Mouse (Mus musculus) granulocyte monocyte progenitor cell, adult 5-6 weeks (primary cell): ENCODE measurements around the gene Tab1. TPM values are rescaled to one million over a fixed set of nuclear protein-coding genes. Genes with fewer than 3 reads are reported as not detected.
"Not testable (repeated sequence)": the region's sequence is repeated elsewhere in the genome, so short reads cannot be mapped to it uniquely, and the experiment has no call there.

Source experiments
- ATAC-seq: replicated peaks from 2 replicates; pipeline ENCODE4 v1.8.0; 2016; ENCODE audit warnings: mild to moderate bottlenecking, moderate TSS enrichment, inconsistent platforms; ENCODE audit not compliant: poor library complexity, severe bottlenecking
- total RNA-seq, 2 experiments: library from RNA; stranded (forward) in 1 of 2; stranded (reverse) in 1 of 2; fragments of 200-712, 200-1000 nt in 1 of 2; fragments of >200 nt in 1 of 2; fragmentation: Nextera tagmentation in 1 of 2; gene quantifications; 2 replicates each; pipeline ENCODE4 v1.2.3; 2014 to 2017

Tab1 gene
- total RNA-seq, 2 experiments from 2014 or later: 21.3 to 22.3 TPM

GRCm38 (mm10) chr15:80102495-80102894 is 30.4 kb upstream of the Tab1 start:
- ATAC-seq: no peak

GRCm38 (mm10) chr15:80105490-80106410 is 27.2 kb upstream of the Tab1 start:
- peak; percentile 47 for ATAC-seq

- ATAC-seq: no peak
Observed at GRCm38 (mm10) chr15:80107143-80107542, 25.8 kb upstream of the Tab1 start.

- no peak for ATAC-seq
Observed at GRCm38 (mm10) chr15:80107575-80107974, 25.4 kb upstream of the Tab1 start.

GRCm38 (mm10) chr15:80111436-80111835 is 21.5 kb upstream of the Tab1 start:
- peak; percentile 26 for ATAC-seq

GRCm38 (mm10) chr15:80112499-80112898 is 20.4 kb upstream of the Tab1 start:
- ATAC-seq: no peak

- no peak for ATAC-seq
Observed at GRCm38 (mm10) chr15:80114414-80114813, 18.5 kb upstream of the Tab1 start.

GRCm38 (mm10) chr15:80115256-80115655 is 17.7 kb upstream of the Tab1 start:
- no peak for ATAC-seq

GRCm38 (mm10) chr15:80115866-80116794 is 16.8 kb upstream of the Tab1 start:
- no peak for ATAC-seq

GRCm38 (mm10) chr15:80117154-80117553 is 15.8 kb upstream of the Tab1 start:
- peak; percentile 75 for ATAC-seq

- no peak for ATAC-seq
Observed at GRCm38 (mm10) chr15:80119076-80119475, 13.9 kb upstream of the Tab1 start.

- ATAC-seq: no peak
Observed at GRCm38 (mm10) chr15:80121721-80122325, 11.1 kb upstream of the Tab1 start.

GRCm38 (mm10) chr15:80122431-80122830 is 10.5 kb upstream of the Tab1 start:
- ATAC-seq: not testable (repeated sequence)

GRCm38 (mm10) chr15:80124651-80125050 is 8.3 kb upstream of the Tab1 start:
- ATAC-seq: no peak

- ATAC-seq: 0 out of 2 replicates have a peak, but pooled peaks have one; percentile 55
Observed at GRCm38 (mm10) chr15:80127191-80127590, 5.7 kb upstream of the Tab1 start.

GRCm38 (mm10) chr15:80129982-80130381 is 2.9 kb upstream of the Tab1 start:
- no peak for ATAC-seq

- no peak for ATAC-seq
Observed at GRCm38 (mm10) chr15:80130689-80131088, 2.2 kb upstream of the Tab1 start.

- ATAC-seq: no peak
Observed at GRCm38 (mm10) chr15:80131421-80131820, 1.5 kb upstream of the Tab1 start.

- no peak for ATAC-seq
Observed at GRCm38 (mm10) chr15:80132452-80132851, 475 bp upstream of the Tab1 start.

- ATAC-seq: peak; percentile 79
Observed at GRCm38 (mm10) chr15:80133682-80134449, 939 bp downstream of the Tab1 start.
